Mouse (Mus musculus): ENCODE results near the gene Gm17409.

The Gm17409 gene

GRCm38 (mm10) chr2:58484284-58484965 lies 14.5 kb downstream of the Gm17409 start:
- DNase-seq (ENCODE audit: low spot score in 2 of 2): no peak

GRCm38 (mm10) chr2:58485152-58485551 lies 15.2 kb downstream of the Gm17409 start:
- no peak for DNase-seq (ENCODE audit: low spot score in 2 of 2)

GRCm38 (mm10) chr2:58485683-58486082 lies 15.8 kb downstream of the Gm17409 start:
- DNase-seq (ENCODE audit: low spot score in 2 of 2): no peak

GRCm38 (mm10) chr2:58486441-58487278 lies 16.7 kb downstream of the Gm17409 start:
- DNase-seq (ENCODE audit: low spot score in 2 of 2): no peak

- no peak for DNase-seq (ENCODE audit: low spot score in 2 of 2)
Measured at GRCm38 (mm10) chr2:58487279-58487560, 17.3 kb downstream of the Gm17409 start.

- no peak for DNase-seq (ENCODE audit: low spot score in 2 of 2)
Measured at GRCm38 (mm10) chr2:58488404-58488803, 18.5 kb downstream of the Gm17409 start.

GRCm38 (mm10) chr2:58489275-58489674 lies 19.4 kb downstream of the Gm17409 start:
- no peak for DNase-seq (ENCODE audit: low spot score in 2 of 2)

GRCm38 (mm10) chr2:58493685-58494635 lies 24.0 kb downstream of the Gm17409 start:
- no peak for DNase-seq (ENCODE audit: low spot score in 2 of 2)

GRCm38 (mm10) chr2:58495271-58495670 lies 25.4 kb downstream of the Gm17409 start:
- no peak for DNase-seq (ENCODE audit: low spot score in 2 of 2)

GRCm38 (mm10) chr2:58496647-58497410 lies 26.9 kb downstream of the Gm17409 start:
- DNase-seq (ENCODE audit: low spot score in 2 of 2): no peak

- no peak for DNase-seq (ENCODE audit: low spot score in 2 of 2)
Measured at GRCm38 (mm10) chr2:58505306-58506090, 35.6 kb downstream of the Gm17409 start.

- no peak for DNase-seq (ENCODE audit: low spot score in 2 of 2)
Measured at GRCm38 (mm10) chr2:58510192-58510591, 40.3 kb downstream of the Gm17409 start.

GRCm38 (mm10) chr2:58513212-58513611 lies 43.3 kb downstream of the Gm17409 start:
- DNase-seq (ENCODE audit: low spot score in 2 of 2): no peak

GRCm38 (mm10) chr2:58514489-58514888 lies 44.6 kb downstream of the Gm17409 start:
- DNase-seq (ENCODE audit: low spot score in 2 of 2): no peak

- no peak for DNase-seq (ENCODE audit: low spot score in 2 of 2)
Measured at GRCm38 (mm10) chr2:58516000-58516399, 46.1 kb downstream of the Gm17409 start.

GRCm38 (mm10) chr2:58516920-58517319 lies 47.0 kb downstream of the Gm17409 start:
- no peak for DNase-seq (ENCODE audit: low spot score in 2 of 2)

GRCm38 (mm10) chr2:58518517-58518916 lies 48.6 kb downstream of the Gm17409 start:
- DNase-seq (ENCODE audit: low spot score in 2 of 2): no peak
